Mouse (Mus musculus) neural tube, embryonic 10.5 days (tissue): Measurements from ENCODE around the gene Snx20.
A peak's percentile ranks its signal among the peaks of the same experiment; 100 is the strongest.
"Not testable (repeated sequence)": the region's sequence is repeated elsewhere in the genome, so short reads cannot be mapped to it uniquely, and the experiment has no call there.

ENCODE experiments used
- DNase-seq: peaks from one replicate; pipeline ENCODE4 v3.0.0-alpha.2; 2017; ENCODE audit warnings: low spot score; ENCODE audit errors: extremely low spot score

Snx20 gene

DNA sequence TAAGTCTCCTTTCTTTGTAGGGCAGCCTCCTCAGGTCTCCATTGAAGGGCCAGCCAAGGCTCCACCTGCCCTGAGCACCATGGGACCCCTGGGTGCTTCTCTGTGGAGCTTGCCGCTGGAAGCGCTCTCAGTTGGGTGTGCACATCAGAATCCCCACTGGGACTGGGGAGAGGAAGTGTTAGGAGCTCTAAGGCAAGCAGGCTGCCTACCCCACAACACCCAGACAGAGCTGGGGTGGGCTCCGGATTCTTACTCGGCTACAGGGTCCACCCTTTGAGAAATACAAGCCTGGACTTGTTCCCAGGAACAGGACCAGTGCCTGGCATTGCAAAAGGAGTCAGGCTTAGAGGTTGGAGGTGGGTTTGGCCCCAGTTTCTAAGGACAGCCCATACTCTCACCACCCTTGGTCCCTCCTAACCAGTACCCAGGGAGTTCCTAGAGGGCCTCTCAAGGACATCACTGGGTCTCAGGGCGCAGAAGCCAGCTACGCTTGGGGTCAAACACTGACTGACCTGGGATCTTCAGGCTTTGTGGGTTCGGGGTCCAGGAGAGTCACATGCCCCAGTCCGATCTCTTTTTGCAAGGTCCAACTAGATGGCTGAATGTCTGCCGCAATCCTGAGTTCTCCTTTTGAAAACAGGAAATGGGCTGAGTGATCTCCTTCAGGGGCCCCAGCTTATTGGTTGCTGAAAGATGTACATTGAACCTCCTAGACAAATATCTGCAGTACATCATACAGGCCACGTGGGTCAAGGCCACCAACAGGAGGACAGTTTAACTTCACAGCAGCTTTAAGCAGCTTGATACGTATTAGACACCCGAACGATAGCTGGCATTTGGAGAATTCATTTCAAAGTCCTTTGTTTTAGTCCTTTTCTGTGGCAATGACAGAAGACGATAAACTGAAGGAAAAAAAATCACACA, at the start of gene Snx20:
TSS of gene Snx20 (minus strand) at position 655 of the 924 bp plus-strand sequence.
- no peak for DNase-seq

DNA sequence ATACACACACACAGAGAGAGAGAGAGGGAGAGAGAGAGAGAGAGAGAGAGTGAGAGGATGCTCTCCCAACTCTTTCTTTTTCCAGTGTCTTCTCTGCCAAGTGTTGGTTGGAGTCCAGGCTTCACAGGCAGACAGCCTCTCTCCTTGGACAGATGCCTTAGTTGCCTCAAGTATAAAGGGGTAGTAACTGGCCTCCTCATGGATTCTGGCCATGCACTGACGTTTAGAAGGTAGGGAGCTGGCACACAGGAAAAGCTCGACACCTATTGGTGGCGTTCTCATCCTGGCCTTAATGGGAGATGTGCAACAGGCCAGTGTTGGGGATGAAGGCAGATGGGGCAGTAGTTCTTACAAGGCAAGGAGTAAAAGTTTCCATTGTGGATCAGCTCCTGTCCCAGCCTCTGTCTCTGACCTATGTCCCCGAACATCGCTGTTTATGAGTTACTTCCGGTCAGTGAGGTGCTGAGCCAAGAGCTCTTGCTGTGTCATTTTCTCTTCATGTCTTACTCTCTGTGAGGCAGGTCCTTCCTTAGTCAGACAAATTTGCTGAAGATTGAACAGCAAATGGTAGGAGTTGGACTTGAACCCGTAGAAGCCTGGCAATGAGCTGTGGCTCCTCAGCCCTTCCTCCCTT, 47.8 kb upstream of the Snx20 start:
- DNase-seq = no peak

DNA sequence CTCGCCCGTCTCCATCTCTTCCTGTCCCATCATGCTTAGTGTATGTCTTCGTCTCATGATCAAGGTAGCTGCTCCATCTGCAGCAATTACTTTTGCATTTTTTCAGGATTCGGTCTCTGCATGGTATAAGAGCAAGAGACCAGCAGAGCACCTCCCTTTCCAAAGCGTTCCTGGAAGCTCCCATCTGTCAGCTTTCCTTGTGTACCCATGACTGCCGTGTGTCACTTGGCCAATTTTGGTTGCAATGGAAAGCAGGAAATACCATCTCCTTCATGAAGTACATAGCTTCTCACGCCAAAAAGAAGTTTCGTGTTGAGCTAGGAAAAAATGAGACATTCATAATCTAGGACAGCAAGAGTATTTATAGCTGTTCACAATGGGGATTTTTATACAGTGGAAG, 45.1 kb upstream of the Snx20 start:
- no peak for DNase-seq

DNA sequence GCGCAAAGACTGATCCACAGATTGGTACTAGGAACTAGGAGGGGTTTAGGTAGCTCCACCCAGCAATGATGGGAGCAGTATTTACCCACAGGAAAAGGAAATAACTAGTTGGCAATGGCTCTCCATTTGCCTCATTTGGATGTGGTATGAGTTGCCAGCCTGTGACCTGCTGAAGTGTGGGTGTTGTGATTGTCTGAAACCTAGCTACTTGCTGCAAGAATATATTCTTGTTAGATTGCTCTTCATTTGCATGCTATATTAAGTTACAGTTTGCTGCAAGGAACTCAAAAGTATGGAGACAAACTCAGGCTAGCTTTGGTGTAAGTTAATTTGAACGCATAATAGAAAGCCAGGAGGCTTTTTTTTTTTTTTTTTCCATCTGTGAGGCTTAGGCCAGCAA, 44.6 kb upstream of the Snx20 start:
- no peak for DNase-seq

DNA sequence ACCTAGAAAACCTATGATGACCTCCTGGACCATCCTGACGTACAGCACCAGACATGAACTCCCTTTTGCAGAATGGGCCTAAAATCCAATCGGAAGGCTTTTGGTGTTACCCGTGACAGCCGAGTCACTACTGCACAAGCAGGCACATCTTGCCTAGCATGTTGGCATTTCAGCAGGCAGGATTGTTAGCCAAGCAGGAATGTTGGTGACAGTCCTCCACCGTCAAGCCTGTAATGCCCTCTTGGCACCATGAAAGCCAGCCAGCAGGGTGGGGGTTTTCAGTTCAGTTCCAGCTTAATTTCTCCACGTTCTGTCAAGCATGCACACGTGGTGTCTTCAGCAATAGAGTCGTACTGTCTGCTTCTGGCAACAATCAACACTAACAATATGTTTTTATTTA, 41.1 kb upstream of the Snx20 start:
- no peak for DNase-seq

DNA sequence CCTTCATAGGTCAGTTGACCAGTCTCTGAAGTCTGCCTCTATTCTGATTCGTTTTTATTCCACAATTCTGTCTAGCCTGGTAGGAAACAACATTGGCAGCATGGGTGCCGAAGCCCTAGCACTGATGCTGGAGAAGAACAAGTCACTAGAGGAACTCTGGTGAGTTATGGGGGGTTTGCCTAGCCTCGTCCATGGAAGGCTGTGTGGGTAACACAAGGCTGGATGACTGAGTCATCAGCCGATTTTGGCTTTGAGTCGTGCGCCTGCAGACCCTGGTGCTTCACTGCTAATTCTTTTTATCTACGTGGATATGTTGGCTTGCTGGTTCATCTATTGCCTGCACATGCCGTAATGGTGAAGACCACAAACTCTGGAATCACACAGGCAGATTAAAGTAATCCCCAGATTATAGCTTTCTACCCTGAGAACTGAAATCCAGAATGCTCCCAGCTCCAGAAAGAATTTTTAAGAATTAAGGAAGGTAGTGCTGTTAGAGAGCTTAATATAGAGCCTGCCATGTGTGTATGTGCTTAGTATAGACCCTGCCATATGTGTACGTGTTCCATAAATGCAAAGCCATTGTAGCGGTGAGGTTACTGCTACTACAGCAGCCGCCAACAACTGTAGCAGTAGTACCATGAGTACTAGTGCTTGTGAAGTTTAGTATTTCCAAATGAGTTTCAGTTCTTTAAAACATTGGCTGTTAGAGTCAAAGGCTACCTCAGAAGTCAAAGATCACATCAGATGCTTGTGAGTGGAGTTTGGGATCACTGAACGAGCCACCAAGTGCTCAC, 39.6 kb upstream of the Snx20 start:
- DNase-seq = no peak

DNA sequence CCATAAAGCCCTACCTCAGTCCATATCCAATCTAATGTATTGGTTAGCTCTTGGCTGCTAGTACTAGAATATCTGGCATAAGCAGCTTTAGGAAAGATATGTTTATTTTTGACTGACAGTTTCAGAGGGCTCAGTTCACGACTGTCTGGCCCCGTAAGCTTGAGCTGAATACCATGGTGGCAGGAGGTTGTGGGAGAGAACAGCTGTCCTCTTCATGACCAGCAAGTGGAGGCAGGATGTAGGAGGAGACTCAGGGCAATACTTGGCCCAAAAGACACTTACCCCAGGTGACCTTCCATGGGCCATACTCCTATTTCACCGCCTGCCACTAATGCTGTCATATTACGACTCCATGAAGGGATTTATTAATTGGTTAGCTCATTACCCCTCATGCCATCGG, 37.9 kb upstream of the Snx20 start:
- no peak for DNase-seq

DNA sequence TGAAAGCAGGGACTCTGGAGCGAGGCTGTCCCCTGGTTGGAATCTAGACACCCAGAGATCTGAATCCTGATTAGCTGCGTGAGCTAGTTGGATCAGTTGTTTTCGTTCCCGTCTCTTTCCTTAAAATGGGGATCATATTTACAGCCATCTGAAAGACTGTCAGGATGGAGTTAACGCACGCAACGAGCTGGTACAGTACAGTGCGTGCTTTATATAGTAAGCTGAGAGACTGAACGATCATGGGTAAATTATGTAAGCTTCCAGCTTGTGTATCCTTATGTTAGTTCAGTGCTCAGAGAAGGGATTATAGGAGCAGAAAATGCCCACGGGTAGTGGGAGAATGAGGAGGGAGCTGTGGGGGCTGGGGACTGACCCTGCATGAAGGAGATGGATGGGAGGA, 35.6 kb upstream of the Snx20 start:
- DNase-seq = no peak

DNA sequence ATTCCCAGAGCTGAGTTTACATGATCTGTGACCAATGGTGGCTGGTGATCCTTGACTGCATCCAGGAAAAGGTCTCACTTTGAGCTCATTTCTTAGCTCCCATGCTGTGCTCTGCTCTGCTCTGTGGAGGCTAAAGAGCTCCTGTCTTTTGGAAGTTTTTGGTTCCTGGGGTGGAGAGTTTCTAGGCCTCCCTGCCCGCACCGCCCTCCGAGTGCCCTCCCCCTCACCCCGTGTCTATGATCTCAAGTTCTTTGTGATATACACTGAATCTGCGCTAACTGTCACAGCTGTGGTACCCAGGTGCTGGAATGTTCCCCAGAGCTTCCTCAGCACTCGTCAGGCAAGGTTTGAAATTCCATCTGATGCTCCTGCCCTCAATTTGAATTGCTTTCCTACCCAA, 34.9 kb upstream of the Snx20 start:
- no peak for DNase-seq

DNA sequence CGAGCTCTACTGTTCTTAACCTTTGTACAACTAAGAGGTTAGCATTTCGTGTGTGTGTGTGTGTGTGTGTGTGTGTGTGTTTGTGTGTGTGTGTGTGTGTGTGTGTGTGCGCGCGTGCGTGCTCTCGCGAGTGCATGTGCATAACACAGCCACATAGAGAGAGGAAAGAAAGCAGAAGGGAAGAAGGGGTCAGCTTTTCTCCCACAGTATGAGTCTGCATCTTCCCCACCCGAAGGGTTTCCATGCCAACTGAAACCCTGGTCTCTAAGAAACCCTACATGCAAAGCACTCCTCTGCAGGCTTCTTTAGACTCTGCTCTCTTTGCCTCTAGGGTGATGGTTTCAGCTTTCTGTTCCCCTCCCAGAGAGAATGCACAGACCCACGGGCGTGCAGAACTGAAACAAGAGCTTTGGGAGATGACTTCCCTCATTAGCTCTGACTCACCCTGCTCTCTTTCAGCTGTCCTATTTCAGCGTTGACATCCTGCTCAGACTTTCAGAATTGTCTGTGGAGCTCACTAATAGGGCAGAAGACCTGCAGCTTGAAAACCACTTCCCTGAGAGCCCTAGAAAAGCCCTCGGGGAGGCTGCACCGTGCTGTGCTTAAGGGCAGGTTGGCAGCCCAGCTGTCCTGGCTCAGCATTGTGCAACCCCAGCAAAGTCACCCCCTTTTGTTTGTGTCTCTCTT, 32.6 kb upstream of the Snx20 start:
- no peak for DNase-seq

DNA sequence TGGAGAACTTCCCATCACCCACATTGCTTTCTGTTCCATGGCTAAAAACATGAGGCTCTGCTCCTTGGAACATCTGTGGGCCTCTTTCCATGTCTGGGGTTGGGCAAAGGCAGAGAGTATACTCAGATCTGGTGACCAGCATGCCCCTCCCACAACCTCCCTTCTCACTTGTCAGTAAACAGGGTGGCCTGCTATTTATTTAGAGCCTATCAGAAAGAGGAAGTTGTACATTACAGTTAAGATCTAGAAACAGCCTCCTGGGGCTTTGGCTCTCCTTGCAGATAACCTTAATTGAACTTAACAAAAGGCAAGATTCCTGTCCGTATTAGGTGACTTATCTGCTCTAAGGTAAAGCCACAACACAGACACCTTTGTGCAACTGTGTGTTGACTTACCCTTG, 30.5 kb upstream of the Snx20 start:
- DNase-seq = no peak

DNA sequence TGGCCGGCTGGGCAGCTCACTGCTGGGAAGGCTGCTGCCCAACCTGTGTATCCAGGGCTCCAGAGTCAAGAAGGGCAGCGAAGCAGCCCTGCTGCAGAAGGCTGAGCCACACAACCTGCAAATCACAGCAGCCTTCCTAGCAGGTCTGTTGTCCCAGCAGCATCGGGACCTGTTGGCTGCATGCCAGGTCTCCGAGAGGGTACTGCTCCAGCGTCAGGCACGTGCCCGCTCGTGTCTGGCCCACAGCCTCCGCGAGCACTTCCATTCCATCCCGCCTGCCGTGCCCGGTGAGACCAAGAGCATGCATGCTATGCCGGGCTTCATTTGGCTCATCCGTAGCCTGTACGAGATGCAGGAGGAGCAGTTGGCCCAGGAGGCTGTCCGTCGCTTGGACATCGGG, 29.0 kb upstream of the Snx20 start:
- DNase-seq = no peak

DNA sequence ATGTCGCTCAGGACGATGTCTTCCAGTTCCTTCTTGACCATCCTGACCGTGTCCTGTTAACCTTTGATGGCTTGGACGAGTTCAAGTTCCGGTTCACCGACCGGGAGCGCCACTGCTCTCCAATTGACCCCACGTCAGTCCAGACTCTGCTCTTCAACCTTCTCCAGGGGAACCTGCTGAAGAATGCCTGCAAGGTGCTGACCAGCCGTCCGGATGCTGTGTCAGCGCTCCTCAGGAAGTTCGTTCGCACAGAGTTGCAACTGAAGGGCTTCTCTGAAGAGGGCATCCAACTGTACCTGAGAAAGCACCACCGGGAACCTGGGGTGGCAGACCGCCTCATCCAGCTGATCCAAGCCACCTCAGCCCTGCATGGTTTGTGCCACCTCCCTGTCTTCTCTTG, 28.2 kb upstream of the Snx20 start:
- DNase-seq = no peak

DNA sequence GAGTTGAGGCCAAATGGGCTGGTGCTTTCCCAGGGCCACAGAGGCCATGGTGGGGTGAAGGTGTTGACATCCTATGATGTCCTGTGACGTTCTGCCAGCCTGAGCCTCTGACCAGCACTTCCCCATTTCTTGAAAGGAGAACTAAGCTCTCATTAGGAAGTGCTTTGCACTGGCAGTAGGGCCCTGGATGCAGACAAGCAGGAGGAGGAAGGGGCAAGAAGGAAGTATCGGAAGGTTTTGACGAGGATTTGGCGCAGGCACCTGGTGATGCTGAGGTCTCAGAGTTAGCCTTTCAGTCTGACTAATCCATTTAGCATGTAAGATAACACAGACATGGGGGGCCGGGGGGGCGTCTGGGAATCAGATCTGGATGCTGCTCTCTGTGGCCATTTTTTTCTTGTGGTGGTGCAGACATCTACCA, 26.5 kb upstream of the Snx20 start:
- no peak for DNase-seq

DNA sequence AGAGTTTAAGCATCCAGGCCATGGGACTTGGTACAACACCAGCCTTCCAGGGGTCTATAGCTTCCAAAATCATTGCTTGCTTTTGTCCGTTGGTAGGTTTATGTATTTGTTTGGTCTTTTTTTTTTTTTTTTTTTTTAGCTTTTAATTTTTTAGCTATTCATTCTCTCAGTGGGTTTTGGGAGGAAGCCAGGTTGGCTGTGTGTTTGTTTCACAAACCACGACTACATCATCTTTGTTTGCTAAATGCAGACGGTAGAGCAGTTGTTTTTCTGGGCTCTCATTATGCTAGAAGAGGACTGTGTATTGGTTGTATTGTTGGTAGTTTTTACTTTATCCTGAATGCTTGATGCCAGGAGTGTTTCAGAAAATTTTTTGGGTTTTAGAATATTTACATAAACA, 23.9 kb upstream of the Snx20 start:
- DNase-seq = no peak

DNA sequence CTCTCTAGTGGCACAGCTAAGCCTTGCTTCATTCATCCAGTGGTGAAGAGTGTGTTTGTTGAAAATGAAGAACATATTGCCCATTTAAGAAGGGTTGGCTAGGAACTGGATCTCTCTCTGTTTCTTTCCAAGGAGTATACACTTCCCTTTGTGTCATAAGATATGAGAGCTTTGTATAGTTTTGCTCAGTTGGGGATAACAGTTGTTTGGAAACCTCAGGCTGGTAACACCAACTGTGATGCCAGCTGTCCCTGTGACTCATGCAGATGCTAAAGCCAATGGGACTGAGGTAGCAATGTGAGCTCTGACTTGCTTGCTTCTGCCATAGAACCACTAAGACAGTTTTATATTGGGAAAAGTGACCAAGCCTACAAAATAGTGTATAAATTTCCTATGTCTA, 19.4 kb upstream of the Snx20 start:
- no peak for DNase-seq

DNA sequence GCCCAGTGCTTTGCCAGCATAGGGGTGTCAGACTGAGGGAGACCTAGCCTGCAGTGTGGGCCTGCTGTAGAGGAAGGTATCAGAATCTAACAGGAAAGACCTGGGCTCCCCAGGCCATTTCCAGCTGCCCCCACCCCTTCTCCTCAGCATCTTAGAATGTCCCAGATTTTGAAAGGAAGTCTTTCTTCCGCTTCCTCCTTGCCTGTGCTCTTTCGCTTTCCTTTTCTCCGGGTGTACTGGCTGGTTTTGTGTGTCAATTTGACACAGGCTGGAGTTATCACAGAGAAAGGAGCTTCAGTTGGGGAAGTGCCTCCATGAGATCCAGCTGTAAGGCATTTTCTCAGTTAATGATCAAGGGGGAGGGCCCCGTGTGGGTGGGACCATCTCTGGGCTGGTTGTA, 15.2 kb upstream of the Snx20 start:
- DNase-seq = not testable (repeated sequence)

DNA sequence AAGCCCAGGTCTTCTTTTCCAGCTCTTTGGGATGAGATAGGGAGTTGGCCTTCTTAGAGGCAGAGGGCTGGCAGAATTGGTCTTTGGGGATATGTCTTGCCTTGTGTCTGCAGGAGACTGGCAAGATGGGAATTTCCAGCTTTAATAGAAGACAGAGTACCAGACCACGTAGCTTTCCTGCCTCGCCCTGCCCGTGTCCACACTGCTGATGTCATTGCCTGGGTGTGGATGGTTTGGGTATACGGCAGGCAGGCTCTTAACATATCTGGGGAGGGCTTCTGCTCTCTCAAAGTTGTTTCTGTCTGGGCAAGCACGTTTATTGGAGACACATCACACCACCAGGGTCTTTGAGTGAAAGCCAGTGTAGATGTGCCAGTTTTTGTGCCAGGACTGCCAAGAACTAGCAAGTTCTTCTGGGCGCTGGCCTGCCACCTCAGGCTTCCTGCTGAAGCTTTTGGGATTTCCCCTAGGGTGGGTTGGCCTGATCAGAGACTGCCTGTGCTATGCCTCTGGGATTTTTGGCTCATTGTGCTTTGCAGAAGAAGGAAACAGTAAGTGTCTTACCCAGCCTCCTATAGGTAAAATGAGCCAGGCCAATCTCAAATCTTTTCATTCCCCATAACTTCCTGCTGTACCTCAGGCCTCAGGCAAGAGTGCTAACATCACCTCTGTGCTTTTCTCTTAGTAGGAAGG, 14.2 kb upstream of the Snx20 start:
- DNase-seq = no peak

DNA sequence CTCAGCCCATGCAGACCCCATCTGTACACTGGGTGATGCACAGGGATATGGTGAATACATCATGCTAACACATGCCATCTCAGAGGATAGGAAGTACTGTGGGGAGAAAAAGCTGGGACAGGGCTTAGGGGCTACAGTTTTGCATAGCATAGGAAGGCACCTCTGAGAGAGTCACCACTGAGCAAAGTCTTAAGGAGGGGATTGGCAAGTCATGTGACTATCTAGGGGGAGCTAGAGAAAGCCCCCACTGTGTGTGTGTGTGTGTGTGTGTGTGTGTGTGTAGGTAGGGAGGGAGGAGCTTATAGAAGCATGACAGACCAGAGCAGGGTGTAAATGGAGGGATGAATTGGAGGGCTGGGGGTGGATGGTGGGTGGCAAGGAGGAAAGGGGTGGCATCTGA, 12.4 kb upstream of the Snx20 start:
- no peak for DNase-seq

DNA sequence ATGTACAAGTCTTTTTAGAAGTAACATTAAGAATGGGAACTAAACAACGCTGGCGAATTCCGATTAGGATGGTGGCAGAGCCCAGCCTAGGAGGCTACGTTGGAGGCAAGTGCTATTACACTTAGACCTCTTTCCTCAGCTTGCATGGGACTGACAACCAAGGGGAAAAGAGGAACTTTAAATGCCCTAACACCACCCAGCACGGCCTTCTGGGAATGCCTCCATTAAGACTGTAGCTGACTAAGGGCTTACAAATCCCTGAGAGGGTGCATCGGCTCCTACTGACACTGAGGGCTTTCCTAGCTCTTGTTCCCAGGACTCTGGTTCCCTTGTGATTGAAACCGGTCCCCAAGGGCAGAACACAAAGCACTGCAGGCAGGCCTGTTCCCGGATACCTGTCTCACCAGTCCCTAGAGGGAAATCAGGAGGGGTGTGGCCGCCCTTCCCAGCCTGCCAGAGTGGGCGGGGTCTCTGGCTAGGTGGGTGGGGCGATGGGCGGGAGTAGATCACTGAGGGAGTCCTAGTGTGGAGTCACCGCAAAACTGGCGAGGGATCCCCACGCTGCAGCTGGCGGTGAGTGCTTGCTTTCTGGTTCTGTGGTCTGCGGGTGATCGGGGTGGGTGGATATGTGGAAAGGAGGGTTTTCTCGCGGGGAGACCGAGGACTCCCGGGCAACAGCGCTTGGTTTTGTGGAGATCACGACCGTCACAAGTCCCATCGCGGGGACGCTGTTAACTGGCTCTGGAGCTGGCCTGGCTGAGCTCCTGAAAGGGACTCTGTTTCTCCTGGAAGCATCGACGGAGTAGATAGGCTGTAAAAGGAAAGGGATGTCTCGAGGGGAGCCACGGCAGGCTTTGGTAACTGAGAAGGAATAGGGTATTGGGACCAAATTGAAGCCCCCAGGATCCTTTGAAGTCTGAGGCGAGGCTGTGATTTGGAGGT, 11.2 kb upstream of the Snx20 start, which contains the start of gene Nod2:
TSS of gene Nod2 (plus strand) at position 479 of the 942 bp plus-strand sequence.
- DNase-seq = peak; percentile 69
